Mouse (Mus musculus): Measurements from ENCODE around the gene Olfr1428. TPM values are rescaled to one million over a fixed set of nuclear protein-coding genes. Genes with fewer than 3 reads are reported as not detected.

Gene Olfr1428
- not detected in 2 replicates for total RNA-seq (2023)

DNA sequence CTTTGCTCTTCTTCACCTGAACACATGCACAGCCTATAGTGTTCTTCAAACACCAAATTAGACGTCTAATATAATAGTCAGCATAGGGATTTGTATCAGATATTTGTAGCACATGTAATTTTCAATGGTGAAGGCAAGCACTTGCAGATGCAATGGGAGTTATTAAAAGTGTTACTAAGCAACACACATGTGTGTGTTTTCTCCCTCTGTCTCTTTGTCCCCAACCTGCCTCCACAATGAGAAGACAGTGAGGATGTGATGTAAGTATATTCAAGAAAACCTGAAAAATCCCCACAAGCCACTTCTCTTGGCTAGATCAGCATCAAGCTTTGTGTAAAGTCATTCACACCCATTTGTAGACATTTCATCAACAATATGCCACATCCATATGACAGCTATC lies at the start of gene Olfr1428:
Gene Olfr1428, minus strand, starts transcription at position 101 of the 400 bp plus-strand sequence.

DNA sequence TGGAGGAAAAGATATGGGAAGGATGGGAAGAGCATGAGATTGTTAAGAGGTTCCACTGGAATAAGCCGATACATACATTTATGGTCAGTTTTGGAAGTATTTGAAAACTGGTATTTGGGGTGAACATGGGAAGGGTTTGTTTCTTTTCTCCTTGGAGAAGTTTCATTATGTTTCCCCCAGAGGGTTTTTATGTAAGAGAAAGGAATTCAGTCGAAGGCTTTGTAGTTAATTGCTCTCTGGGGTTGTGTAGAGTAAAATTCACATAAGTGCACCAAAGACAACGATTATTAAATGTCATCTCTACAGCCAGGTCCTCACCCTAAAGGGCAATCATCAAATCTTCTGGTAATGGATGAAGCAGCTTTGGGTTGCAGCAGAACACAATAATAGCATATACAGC lies 7.4 kb upstream of the Olfr1428 start, which contains the start of gene Olfr76:
Gene Olfr76, minus strand, starts transcription at position 101 of the 400 bp plus-strand sequence.

DNA sequence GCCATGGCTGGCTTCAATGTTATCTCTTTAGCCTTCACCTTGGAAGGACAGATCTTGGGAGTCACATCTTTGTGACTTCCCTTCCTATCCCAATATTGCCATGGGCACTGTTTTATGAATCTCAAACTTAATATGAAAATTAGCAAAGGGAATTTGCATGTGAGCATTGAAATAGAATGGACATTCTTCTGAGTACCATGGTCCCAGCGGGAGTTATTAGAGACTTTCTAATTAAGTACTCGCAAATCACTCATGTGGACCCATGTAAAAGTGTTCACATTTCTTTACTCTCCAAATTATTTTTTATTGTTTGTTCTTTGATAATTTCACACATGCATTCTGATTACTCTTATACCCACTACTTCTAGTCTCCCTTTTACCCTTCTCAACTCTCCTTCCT lies 12.5 kb downstream of the Olfr1428 start, which contains the start of gene Olfr1427:
Gene Olfr1427, minus strand, starts transcription at position 101 of the 400 bp plus-strand sequence.

DNA sequence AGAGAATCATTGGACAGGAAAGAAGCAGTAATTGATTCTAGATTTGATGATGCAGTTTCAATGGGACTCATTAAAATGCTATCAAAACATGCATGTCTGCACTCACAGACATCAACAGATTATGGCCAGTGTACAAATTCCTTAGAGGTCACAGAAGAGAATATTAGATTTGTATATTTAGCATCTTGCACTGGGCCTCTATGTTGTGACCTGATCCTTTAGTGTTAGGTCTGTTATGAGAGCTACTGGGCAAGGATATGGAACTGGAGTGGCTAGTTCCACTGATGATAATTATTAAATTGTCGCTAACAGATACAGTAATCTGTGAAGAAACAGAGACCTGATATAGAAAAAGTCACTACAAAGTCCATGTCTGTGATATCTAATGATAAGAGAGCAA lies 23.8 kb downstream of the Olfr1428 start, which contains the start of gene Olfr1426:
Gene Olfr1426, minus strand, starts transcription at position 101 of the 400 bp plus-strand sequence.

DNA sequence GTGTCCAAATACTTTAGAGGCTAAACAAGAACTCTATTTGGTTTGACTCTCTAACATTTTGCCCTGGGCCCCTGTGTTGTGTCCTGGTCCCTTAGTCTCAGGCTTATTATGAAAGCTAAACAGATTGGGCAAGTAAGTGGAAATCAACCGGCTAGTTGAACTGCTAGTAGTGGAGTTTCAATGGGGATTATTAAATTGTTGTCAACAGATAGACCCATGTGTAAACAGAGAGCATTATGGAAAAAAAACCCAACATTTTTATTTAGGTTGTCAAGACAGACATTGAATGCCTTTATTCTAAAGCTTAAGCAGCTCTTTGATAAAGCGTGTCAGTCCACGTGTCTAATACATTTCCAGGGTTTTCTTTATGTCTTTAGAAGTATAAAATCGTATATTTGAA lies 38.1 kb downstream of the Olfr1428 start, which contains the start of gene Olfr1425:
Gene Olfr1425, minus strand, starts transcription at position 101 of the 400 bp plus-strand sequence.

DNA sequence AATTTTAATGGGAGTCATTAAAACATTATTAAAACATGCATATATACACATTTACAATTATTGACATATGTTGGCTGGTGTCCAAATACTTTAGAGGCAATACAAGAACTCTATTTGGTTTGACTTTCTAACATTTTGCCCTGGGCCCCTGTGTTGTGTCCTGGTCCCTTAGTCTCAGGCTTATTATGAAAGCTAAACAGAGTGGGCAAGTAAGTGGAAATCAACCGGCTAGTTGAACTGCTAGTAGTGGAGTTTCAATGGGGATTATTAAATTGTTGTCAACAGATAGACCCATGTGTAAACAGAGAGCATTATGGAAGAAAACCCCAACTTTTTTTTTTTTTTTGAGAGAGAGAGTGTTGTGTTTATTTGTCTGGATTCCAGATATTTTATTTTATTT lies 53.1 kb downstream of the Olfr1428 start, which contains the start of gene Olfr1424:
Gene Olfr1424, minus strand, starts transcription at position 101 of the 400 bp plus-strand sequence.

Other genes starting within 250 kb of the Olfr1428 start
- gene Olfr1419, start 240.8 kb downstream of the Olfr1428 start, total RNA-seq (2023), result not detected in 2 replicates
- gene Olfr1420, start 229.3 kb downstream of the Olfr1428 start, total RNA-seq (2023), result not detected in 2 replicates
- 34.1 and 46.7 TPM in 2 replicates for gene Patl1, start 203.5 kb downstream of the Olfr1428 start, total RNA-seq (2023)
- 33.5 and 40.1 TPM in 2 replicates for gene Osbp, start 150.0 kb downstream of the Olfr1428 start, total RNA-seq (2023)
- gene Olfr1423, start 74.6 kb downstream of the Olfr1428 start, total RNA-seq (2023), result not detected in 2 replicates
- not detected in 2 replicates for gene Olfr1424, start 53.2 kb downstream of the Olfr1428 start, total RNA-seq (2023)
- gene Olfr1425, start 38.2 kb downstream of the Olfr1428 start, total RNA-seq (2023), result not detected in 2 replicates
- gene Olfr1426, start 23.9 kb downstream of the Olfr1428 start, total RNA-seq (2023), result not detected in 2 replicates
- not detected in 2 replicates for gene Olfr1427, start 12.6 kb downstream of the Olfr1428 start, total RNA-seq (2023)
- not detected in 2 replicates for gene Olfr76, start 7.3 kb upstream of the Olfr1428 start, total RNA-seq (2023)
- not detected in 2 replicates for gene Olfr1555-ps1, start 54.2 kb upstream of the Olfr1428 start, total RNA-seq (2023)
- gene Olfr1431, start 84.7 kb upstream of the Olfr1428 start, total RNA-seq (2023), result not detected in 2 replicates
- gene Olfr1432, start 116.7 kb upstream of the Olfr1428 start, total RNA-seq (2023), result not detected in 2 replicates
- gene Olfr262, start 125.8 kb upstream of the Olfr1428 start, total RNA-seq (2023), result not detected in 2 replicates
- gene Olfr235, start 145.1 kb upstream of the Olfr1428 start, total RNA-seq (2023), result not detected in 2 replicates
- not detected in 2 replicates for gene Olfr1434, start 164.0 kb upstream of the Olfr1428 start, total RNA-seq (2023)
- not detected in 2 replicates for gene Olfr1436, start 183.2 kb upstream of the Olfr1428 start, total RNA-seq (2023)
- not detected in 2 replicates for gene Olfr1437, start 209.2 kb upstream of the Olfr1428 start, total RNA-seq (2023)
- not detected in 2 replicates for gene Olfr1438-ps1, start 220.0 kb upstream of the Olfr1428 start, total RNA-seq (2023)

All from neutrophil, adult 65 days (primary cell).